Mouse (Mus musculus): ENCODE results near the gene Rps2. TPM values are rescaled to one million over a fixed set of nuclear protein-coding genes. Genes with fewer than 3 reads are reported as not detected.

Rps2 gene
- polyA plus RNA-seq, 1 experiment from 2014 or later = 753 TPM

GRCm38 (mm10) chr17:24737135-24737810 lies 19.4 kb downstream of the Rps2 start:
- Histone ChIP-seq H3K9me3 (no peaks in the 10 kb centered on the region), H3K4me1 (replicated peaks) (peaks cover 16% of the 10 kb centered on the region), H3K4me3 (peak overlapping the region; percentile 60), H3K4me2 (peak overlapping the region; percentile 95), H3K9ac (peak overlapping the region; percentile 67), H3K27ac (replicated peaks) (no peak overlapping the region), H3K36me3 (no peaks in the 10 kb centered on the region), H3K27me3 (no peaks in the 10 kb centered on the region)
- WGBS = 19% methylated on average over 8 of the region's 8 CpGs
- no peak for ATAC-seq (ENCODE audit: low FRiP score, low read depth)

DNA sequence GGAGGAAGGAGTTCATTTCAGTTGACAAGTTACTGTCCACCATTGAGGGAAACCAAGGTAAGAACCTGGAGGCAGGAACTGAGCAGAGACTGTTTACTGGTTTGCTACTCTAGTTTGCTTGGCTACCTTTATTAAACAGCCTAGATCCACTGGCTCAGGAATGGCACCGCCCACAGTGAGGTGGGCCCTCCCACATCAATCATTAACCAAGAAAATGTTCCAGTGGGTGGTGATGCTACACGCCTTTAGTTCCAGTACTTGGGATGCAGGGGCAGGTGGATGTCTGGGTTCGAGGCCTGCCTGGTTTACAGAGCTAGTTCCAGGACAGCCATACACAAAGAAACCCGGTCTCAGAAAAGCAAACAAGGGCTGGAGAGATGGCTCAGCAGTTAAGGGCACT lies 20.3 kb downstream of the Rps2 start:
- WGBS = 81% methylated on average over 4 of the region's 4 CpGs
- H3K4me1 ChIP-seq (replicated peaks) = peaks cover 16% of the 10 kb centered on the region
- no peak overlapping the region for H3K4me3 ChIP-seq
- no peaks in the 10 kb centered on the region for H3K27me3 ChIP-seq
- no peak overlapping the region for H3K27ac ChIP-seq (replicated peaks)
- no peaks in the 10 kb centered on the region for H3K36me3 ChIP-seq
- no peak overlapping the region for H3K4me2 ChIP-seq
- H3K9ac ChIP-seq = no peak overlapping the region
- no peak for ATAC-seq (ENCODE audit: low FRiP score, low read depth)
- H3K9me3 ChIP-seq = no peaks in the 10 kb centered on the region

GRCm38 (mm10) chr17:24739926-24740325 lies 22.0 kb downstream of the Rps2 start:
- Histone ChIP-seq H3K4me1 (replicated peaks) (peaks cover 16% of the 10 kb centered on the region), H3K4me2 (no peak overlapping the region), H3K36me3 (no peaks in the 10 kb centered on the region), H3K27me3 (no peaks in the 10 kb centered on the region), H3K9me3 (no peaks in the 10 kb centered on the region), H3K4me3 (no peak overlapping the region), H3K9ac (no peak overlapping the region), H3K27ac (replicated peaks) (no peak overlapping the region)
- ATAC-seq (ENCODE audit: low FRiP score, low read depth) = no peak
- WGBS = 86% methylated on average over 8 of the region's 8 CpGs

- WGBS = 77% methylated on average over 8 of the region's 8 CpGs
- Histone ChIP-seq H3K27me3 (peaks cover 4% of the 10 kb centered on the region; the same call in 1 of the 2 replicates), H3K4me1 (replicated peaks) (peaks cover 2% of the 10 kb centered on the region; the same call in 1 of the 2 replicates), H3K27ac (replicated peaks) (no peak overlapping the region), H3K36me3 (no peaks in the 10 kb centered on the region), H3K9ac (no peak overlapping the region), H3K4me3 (no peak overlapping the region), H3K9me3 (no peaks in the 10 kb centered on the region), H3K4me2 (no peak overlapping the region)
- ATAC-seq (ENCODE audit: low FRiP score, low read depth) = no peak
These were observed 24.4 kb downstream of the Rps2 start for GRCm38 (mm10) chr17:24742307-24742706.

DNA sequence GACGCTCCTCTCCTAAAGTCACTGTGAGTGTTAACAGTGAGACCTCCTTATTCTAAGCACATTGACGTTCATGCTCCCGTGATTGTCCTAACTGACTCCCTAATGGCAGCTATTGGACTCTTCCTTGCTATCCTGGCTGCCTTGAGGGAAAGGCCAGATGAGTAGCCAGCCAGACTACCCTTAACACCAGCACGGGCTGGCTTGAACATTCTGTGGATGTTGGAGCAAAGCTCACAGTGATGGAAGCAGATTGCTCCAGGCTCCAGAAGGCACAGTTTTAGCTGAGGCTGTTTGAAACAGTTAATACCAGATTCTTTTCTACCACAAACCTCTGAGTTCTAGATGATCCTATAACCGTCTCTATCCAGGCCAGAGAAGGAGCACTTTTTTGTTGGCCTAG lies 26.0 kb downstream of the Rps2 start:
- Histone ChIP-seq H3K9me3 (no peaks in the 10 kb centered on the region), H3K4me1 (replicated peaks) (0 out of 2 replicates have a peak, but pooled peaks cover 2% of the 10 kb centered on the region), H3K27ac (replicated peaks) (no peak overlapping the region), H3K4me3 (no peak overlapping the region), H3K36me3 (no peaks in the 10 kb centered on the region), H3K27me3 (peaks cover 8% of the 10 kb centered on the region), H3K4me2 (no peak overlapping the region), H3K9ac (no peak overlapping the region)
- 77% methylated on average over 5 of the region's 5 CpGs for WGBS
- no peak for ATAC-seq (ENCODE audit: low FRiP score, low read depth)

DNA sequence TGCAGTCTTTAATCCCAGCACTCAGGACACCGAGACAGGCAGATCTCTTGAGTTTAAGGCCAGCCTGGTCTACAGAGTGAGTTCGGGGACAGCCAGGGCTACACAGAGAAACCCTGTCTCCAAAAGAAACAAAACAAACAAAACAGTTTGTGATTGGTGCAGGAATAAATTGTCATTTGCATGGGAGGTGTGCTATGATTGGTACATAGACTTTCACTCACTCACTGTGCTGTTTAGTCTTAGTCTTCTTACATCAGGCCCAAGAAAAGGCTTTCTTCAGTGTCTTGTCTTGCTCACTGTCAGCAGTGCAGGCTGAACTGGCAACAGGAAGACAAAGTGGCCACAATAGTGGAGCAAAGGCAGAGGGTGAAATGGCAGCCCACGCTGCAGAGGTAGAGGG lies 26.5 kb downstream of the Rps2 start:
- Histone ChIP-seq H3K4me2 (no peak overlapping the region), H3K4me3 (no peak overlapping the region), H3K27ac (replicated peaks) (no peak overlapping the region), H3K4me1 (replicated peaks) (0 out of 2 replicates have a peak, but pooled peaks cover 2% of the 10 kb centered on the region), H3K36me3 (no peaks in the 10 kb centered on the region), H3K9me3 (no peaks in the 10 kb centered on the region), H3K9ac (no peak overlapping the region), H3K27me3 (peaks cover 13% of the 10 kb centered on the region)
- no peak for ATAC-seq (ENCODE audit: low FRiP score, low read depth)
- WGBS = 64% methylated on average over 3 of the region's 3 CpGs

DNA sequence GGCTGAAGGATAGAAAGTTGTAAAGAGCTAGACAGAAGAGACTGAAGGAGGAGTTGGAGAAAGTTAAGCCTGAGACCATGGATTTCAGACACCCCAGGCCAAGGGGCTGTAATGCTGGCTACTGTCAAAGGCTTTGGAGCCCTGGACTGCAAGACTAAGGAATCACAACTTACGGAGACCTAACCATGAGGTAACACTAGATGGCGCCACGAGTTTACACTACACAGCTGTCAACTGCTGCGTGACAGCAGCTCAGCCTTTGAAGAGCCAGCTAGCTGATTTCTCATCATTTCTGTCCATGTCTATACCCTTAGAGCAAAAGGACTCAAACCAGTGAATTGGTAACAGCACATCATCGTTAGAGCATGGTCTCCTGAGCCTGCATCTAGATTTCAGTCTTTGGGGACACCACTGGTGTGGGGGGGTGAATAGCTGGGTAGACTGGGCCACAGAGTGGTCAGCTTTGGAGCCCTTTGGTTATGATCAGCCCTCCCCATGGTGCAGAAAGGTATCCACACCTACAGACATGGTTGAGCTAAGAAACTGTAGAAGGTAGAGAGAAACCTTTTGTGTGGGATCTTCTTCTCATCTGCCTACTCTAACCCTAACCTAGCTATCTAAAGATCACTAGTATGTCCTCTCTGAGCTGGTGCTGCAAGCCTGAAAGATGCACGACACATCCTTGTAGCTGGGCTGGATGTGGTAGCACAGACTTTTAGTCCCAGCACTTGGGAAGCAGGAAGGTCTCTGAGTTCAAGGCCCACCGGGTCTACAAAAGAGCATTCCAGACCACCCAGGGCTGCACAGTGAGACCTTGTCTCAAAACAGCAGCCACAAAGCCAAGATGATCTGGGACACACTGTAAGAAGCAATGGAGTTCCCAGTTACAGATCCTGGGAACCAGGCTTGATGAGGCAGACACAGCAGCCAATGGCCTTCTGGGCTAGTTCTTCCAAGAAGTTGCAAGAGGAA lies 27.9 kb downstream of the Rps2 start:
- Histone ChIP-seq H3K4me1 (replicated peaks) (0 out of 2 replicates have a peak, but pooled peaks cover 2% of the 10 kb centered on the region), H3K27me3 (peaks cover 24% of the 10 kb centered on the region), H3K4me3 (no peak overlapping the region), H3K4me2 (no peak overlapping the region), H3K9me3 (no peaks in the 10 kb centered on the region), H3K36me3 (no peaks in the 10 kb centered on the region), H3K27ac (replicated peaks) (no peak overlapping the region), H3K9ac (no peak overlapping the region)
- WGBS = 17% methylated on average over 7 of the region's 7 CpGs
- peak; percentile 86 for ATAC-seq (ENCODE audit: low FRiP score, low read depth)

GRCm38 (mm10) chr17:24746986-24747385 lies 29.1 kb downstream of the Rps2 start:
- peaks cover 35% of the 10 kb centered on the region for H3K27me3 ChIP-seq

DNA sequence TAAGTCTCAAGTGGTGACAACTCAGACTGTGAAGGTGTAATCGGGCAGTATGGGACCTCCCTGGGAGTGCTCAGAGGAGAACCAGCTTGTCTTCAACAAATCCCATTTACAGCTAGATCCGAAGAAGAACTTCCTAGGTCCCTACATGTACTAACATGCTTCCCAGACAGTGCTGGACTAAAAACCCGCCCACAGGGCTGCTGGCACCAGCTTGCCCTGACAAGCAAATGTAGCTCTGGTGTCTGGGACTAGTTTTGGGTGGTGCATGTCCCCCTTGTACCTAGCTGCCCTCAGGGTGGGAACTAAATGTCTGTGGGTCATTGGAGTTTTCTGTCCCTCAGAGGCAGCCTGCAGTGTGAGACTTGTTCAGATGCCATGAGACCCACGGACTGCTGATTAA lies 33.6 kb downstream of the Rps2 start:
- Histone ChIP-seq H3K36me3 (no peaks in the 10 kb centered on the region), H3K4me2 (no peak overlapping the region), H3K4me1 (replicated peaks) (peaks cover 13% of the 10 kb centered on the region), H3K4me3 (no peak overlapping the region), H3K27me3 (peaks cover 72% of the 10 kb centered on the region), H3K9me3 (no peaks in the 10 kb centered on the region), H3K9ac (no peak overlapping the region), H3K27ac (replicated peaks) (no peak overlapping the region)
- 29% methylated on average over 4 of the region's 4 CpGs for WGBS
- ATAC-seq (ENCODE audit: low FRiP score, low read depth) = no peak

More at GRCm38 (mm10) chr17:24746986-24747385, 29.1 kb downstream of the Rps2 start:
- Histone ChIP-seq H3K9me3 (no peaks in the 10 kb centered on the region), H3K9ac (no peak overlapping the region), H3K4me3 (no peak overlapping the region), H3K27ac (replicated peaks) (no peak overlapping the region), H3K36me3 (no peaks in the 10 kb centered on the region), H3K4me1 (replicated peaks) (0 out of 2 replicates have a peak, but pooled peaks cover 2% of the 10 kb centered on the region), H3K4me2 (no peak overlapping the region)
- ATAC-seq (ENCODE audit: low FRiP score, low read depth) = no peak
- WGBS = 50% methylated on average over 4 of the region's 4 CpGs

DNA sequence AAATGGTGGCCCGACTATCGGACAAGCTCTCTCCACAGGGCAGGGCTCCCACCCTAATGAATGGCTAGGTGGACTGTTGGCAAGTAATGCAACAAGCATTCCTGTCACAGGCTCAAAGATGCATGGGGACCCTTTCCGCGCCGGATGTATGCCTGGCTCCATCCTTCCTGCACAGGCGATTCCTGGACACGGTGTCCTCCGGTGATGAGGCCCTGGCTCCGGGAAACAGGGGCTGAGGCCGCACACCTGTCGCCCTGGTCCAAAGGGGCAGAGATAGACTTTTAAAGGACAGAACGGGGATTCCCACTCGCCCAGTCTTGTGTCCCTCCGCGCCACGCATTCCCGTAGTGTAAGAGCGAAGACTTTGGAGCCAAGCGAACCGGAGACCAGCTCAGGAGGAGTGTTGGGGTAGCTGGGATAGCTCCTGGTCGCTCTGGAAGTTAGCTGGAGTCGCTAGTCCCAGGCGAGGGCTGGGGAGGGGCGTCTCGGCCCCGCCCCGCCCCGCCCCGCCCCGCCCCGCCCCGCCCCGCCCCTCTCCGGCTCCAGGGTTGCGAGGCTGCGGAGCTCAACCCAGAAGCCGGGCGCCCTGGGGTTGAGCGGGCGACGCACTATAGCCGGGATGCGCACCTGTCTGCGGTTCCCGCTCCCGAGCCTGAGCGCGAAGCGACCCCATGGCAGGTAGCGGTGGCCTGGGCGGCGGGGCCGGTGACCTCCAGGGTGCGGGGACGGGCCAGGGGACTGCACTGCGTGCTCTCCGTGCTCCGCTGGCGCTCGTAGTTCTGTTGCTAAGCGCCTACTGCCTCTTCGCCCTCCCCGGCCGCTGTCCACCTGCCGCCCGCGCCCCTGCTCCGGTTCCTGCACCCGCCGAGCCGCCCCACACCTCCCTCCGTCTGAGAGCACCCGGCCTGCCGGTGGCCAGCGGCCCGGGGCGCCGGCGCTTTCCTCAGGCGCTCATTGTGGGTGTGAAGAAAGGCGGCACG lies 34.8 kb downstream of the Rps2 start, which contains the start of gene Hs3st6:
Gene Hs3st6, plus strand, starts transcription at position 574 of the 980 bp plus-strand sequence.
- Histone ChIP-seq H3K36me3 (no peaks in the 10 kb centered on the region), H3K27ac (replicated peaks) (no peak within 1 kb of the TSS), H3K4me2 (peak within 1 kb of the TSS; percentile 88), H3K4me1 (replicated peaks) (peaks cover 13% of the 10 kb centered on the region), H3K27me3 (peaks cover 69% of the 10 kb centered on the region), H3K9me3 (no peaks in the 10 kb centered on the region), H3K9ac (no peak within 1 kb of the TSS), H3K4me3 (peak within 1 kb of the TSS; percentile 44)
- WGBS = 1% methylated on average over 66 of the region's 82 CpGs
- peak; percentile 51; the same call in 1 of the 2 replicates for ATAC-seq (ENCODE audit: low FRiP score, low read depth)

DNA sequence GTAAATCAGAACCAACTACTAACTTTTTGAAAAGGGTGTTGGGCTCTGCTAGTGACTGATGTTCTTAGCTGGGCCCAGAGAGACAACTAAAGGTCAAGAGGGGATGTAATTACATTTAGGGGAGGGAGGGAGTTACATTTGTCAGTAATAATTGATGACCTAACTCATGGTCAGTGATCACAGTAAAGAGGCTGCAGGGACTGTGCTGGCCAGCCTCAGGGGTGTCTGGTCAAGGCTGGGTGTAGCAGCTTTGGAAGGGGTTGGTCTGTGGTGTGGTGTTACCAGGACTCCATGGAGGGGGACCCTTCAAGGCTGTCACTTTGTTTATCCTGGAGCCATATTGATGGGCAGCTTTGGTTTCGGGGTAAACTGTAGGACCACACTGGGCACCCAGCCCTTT lies 39.5 kb downstream of the Rps2 start:
- Histone ChIP-seq H3K4me2 (no peak overlapping the region), H3K4me3 (no peak overlapping the region), H3K27ac (replicated peaks) (no peak overlapping the region), H3K36me3 (no peaks in the 10 kb centered on the region), H3K9me3 (no peaks in the 10 kb centered on the region), H3K9ac (no peak overlapping the region), H3K4me1 (replicated peaks) (peaks cover 10% of the 10 kb centered on the region), H3K27me3 (peaks cover 34% of the 10 kb centered on the region)
- ATAC-seq (ENCODE audit: low FRiP score, low read depth) = no peak
- 84% methylated on average over 1 of the region's 1 CpGs for WGBS

Measured in hindbrain, embryonic 15.5 days (tissue).